Mouse (Mus musculus) ES-E14 (cell line): ENCODE measurements around the gene Adtrp.

Experiments used
- CHD2 ChIP-seq: IDR thresholded peaks from 2 replicates; pipeline ENCODE4 v1.6.1; 2014; ENCODE audit warnings: mild to moderate bottlenecking, low read depth, low read length, inconsistent platforms
- HCFC1 ChIP-seq: IDR thresholded peaks from 2 replicates; pipeline ENCODE4 v1.6.1; 2012; ENCODE audit warnings: low read length, inconsistent platforms, borderline replicate concordance; ENCODE audit not compliant: insufficient read depth

DNA sequence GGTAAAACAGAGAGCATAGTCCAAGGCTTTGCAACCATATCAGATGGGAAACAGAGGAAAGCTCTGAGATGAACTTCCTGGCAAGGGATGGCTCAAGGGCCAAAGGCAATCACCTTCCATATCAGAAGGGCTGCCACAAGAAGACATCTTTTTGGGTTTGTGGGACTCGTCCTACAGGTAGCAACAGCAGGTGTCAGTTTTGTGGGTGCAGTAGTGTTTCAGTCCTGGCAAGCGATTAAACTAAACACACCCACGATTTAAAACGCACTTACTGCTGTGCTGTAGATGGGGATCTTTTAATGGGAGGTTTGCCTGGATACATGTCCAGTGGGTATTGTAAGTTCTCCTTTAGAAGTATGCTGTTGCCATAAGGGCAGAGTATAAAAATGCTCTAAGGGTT is 43.1 kb upstream of the Adtrp start:
- TF ChIP-seq CHD2, result no peak
- no peak for TF ChIP-seq HCFC1
